Mouse (Mus musculus) heart, postnatal 0 days (tissue): ENCODE measurements around the gene Inpp4a. TPM values are rescaled to one million over a fixed set of nuclear protein-coding genes. Genes with fewer than 3 reads are reported as not detected.

ENCODE experiments used
- ATAC-seq: fragments of 200-750 bp; cut with Nextera tagmentation; 2 replicates; pipeline ENCODE4 v1.8.0; 2017; ENCODE audit warnings: low read depth, moderate number of reproducible peaks, moderate library complexity; ENCODE audit not compliant: insufficient read depth
- DNase-seq: peaks from one replicate; pipeline ENCODE4 v3.0.0-alpha.2; 2016; ENCODE audit warnings: low spot score
- H3K27ac ChIP-seq: fragments of 300-500 bp; sonication (generic); 2 replicates; pipeline ENCODE4 v1.5.1; 2014; ENCODE audit warnings: low read depth, mild to moderate bottlenecking
- H3K27me3 ChIP-seq: fragments of 300-500 bp; sonication (generic); 2 replicates; pipeline ENCODE4 v1.6.1; 2014; ENCODE audit warnings: low read length, mixed read lengths; ENCODE audit not compliant: control insufficient read depth, insufficient read depth
- H3K36me3 ChIP-seq: fragments of 300-500 bp; sonication (generic); replicated peaks from 2 replicates; pipeline ENCODE4 v1.6.1; 2014; ENCODE audit warnings: low read length, mixed read lengths; ENCODE audit not compliant: control insufficient read depth, insufficient read depth
- H3K4me1 ChIP-seq: fragments of 300-500 bp; sonication (generic); 2 replicates; pipeline ENCODE4 v1.6.1; 2014; ENCODE audit warnings: antibody characterized with exemption; ENCODE audit not compliant: control insufficient read depth, insufficient read depth
- H3K4me2 ChIP-seq: fragments of 300-500 bp; sonication (generic); 2 replicates; pipeline ENCODE4 v1.6.1; 2014; ENCODE audit warnings: low read depth, mild to moderate bottlenecking, low read length, moderate library complexity
- H3K4me3 ChIP-seq: fragments of 300-500 bp; sonication (generic); 2 replicates; pipeline ENCODE4 v1.5.1; 2014; ENCODE audit warnings: low read depth, low read length
- H3K9ac ChIP-seq: fragments of 300-500 bp; sonication (generic); replicated peaks from 2 replicates; pipeline ENCODE4 v1.6.1; 2014; ENCODE audit warnings: low read depth, low read length, mixed read lengths
- H3K9me3 ChIP-seq: fragments of 300-500 bp; sonication (generic); replicated peaks from 2 replicates; pipeline ENCODE4 v1.6.1; 2016; ENCODE audit warnings: low read length; ENCODE audit not compliant: control insufficient read depth
- CTCF ChIP-seq: IDR thresholded peaks from 2 replicates; pipeline ENCODE4 v1.5.1; 2016; ENCODE audit warnings: antibody characterized with exemption, control low read depth, low read depth
- EP300 ChIP-seq: IDR thresholded peaks from 2 replicates; pipeline ENCODE4 v1.6.1; 2016; ENCODE audit warnings: antibody characterized with exemption, low read depth
- WGBS: fragments of 180-500 bp; shearing (Covaris S2); extraction: QIAGEN DNeasy Blood & Tissue Kit; methylation state at CpG from one replicate; pipeline ENCODE4 v1.1.7; 2014; 5-methylcytosine and 5-hydroxymethylcytosine counted together
- polyA plus RNA-seq: library from polyadenylated mRNA; unstranded; fragments of >200 nt; fragmentation: Nextera tagmentation; extraction: Ambion mirVana; gene quantifications from 2 replicates; pipeline ENCODE4 v1.2.1, GENCODE M21; 2015
- total RNA-seq: library from RNA; depleted of rRNA; stranded (reverse); fragments of >200 nt; gene quantifications from 2 replicates; pipeline ENCODE4 v1.2.3, GENCODE M21; 2014; ENCODE audit warnings: low replicate concordance

Inpp4a gene
- total and polyA plus RNA-seq, 2 experiments from 2014 or later = 8.8 to 9.5 TPM

DNA sequence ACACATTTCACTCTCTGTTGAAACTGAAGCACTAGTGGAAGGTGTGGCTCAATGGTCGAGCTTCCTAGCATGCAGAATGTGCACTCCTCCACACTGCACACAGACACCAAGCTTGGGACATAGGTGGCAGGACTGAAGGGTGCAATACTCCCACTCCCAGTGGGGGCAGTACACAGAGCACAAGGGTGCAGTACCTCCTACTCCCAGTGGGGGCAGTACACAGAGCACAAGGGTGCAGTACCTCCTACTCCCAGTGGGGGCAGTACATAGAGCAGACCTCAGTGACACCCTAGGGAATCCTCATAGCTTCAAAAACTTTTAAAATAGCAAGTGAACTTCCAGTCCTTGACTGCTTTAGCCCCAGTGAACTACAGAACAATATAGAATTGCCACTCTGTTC is 119.8 kb downstream of the Inpp4a start:
- Histone ChIP-seq H3K4me2 (no peak overlapping the region), H3K9ac (no peak overlapping the region), H3K9me3 (peaks cover 3% of the 10 kb centered on the region; the same call in 1 of the 2 replicates), H3K36me3 (peaks cover 46% of the 10 kb centered on the region), H3K4me1 (no peaks in the 10 kb centered on the region), H3K4me3 (no peak overlapping the region), H3K27me3 (no peaks in the 10 kb centered on the region), H3K27ac (no peak overlapping the region)
- peak; percentile 98 for TF ChIP-seq CTCF
- TF ChIP-seq EP300 = no peak
- ATAC-seq (peak; percentile 74; the same call in 1 of the 2 replicates), DNase-seq (peak; percentile 38)
- WGBS = 97% methylated on average over 1 of the region's 1 CpGs

DNA sequence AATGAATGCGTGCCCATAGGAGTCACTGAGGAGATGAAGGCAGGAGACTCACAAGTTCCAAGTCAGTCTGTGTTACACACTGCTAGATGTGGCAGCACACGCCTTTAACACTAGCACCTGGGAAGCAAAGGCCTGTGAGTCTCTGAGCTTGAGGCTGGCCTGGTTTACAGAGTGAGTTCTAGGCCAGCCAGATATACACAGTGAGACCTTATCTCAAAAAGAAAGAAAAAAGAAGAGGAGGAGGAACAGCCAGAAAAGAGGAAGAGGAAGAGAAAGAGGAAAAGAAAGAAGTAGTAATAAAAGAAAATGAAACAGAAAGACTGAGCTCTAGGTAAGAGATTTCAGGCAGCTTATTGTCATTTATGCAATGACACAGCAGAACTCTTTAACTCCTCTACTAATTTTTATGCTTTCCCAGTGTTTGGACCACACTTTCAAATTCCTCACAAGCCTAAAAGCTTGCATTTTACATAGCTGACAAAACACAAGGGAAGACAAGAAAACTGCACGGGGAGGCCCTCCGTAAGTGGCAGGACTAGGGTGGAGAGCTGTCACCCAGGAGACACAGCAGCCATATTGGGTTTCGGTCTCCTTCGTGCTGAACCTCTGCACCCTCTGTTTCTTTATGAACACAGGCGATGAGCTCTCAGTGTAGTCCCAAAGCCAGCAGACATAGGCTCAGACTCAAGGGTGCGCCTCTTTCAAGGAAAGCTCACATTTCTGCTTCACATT is 127.6 kb downstream of the Inpp4a start:
- H3K9ac ChIP-seq = no peak overlapping the region
- H3K4me2 ChIP-seq = no peak overlapping the region
- no peak overlapping the region for H3K4me3 ChIP-seq
- DNase-seq (no peak), ATAC-seq (no peak)
- peaks cover 15% of the 10 kb centered on the region for H3K4me1 ChIP-seq
- no peaks in the 10 kb centered on the region for H3K27me3 ChIP-seq
- H3K27ac ChIP-seq = no peak overlapping the region
- H3K9me3 ChIP-seq = peaks cover 3% of the 10 kb centered on the region; the same call in 1 of the 2 replicates
- peaks cover 45% of the 10 kb centered on the region for H3K36me3 ChIP-seq
- 96% methylated on average over 8 of the region's 8 CpGs for WGBS
- no peak for TF ChIP-seq EP300
- no peak for TF ChIP-seq CTCF

- Histone ChIP-seq H3K4me1 (peaks cover 15% of the 10 kb centered on the region), H3K27me3 (no peaks in the 10 kb centered on the region), H3K4me3 (peak overlapping the region; percentile 93), H3K36me3 (peaks cover 57% of the 10 kb centered on the region), H3K9me3 (no peaks in the 10 kb centered on the region; the same call in 1 of the 2 replicates), H3K27ac (peak overlapping the region; percentile 82), H3K9ac (no peak overlapping the region; the same call in 1 of the 2 replicates), H3K4me2 (peak overlapping the region; percentile 86)
- DNase-seq (no peak), ATAC-seq (no peak)
- 24% methylated on average over 2 of the region's 2 CpGs for WGBS
- no peak for TF ChIP-seq EP300
- TF ChIP-seq CTCF = no peak
Measured at GRCm38 (mm10) chr1:37428911-37429310, 129.2 kb downstream of the Inpp4a start.

GRCm38 (mm10) chr1:37429366-37430296 is 130.0 kb downstream of the Inpp4a start, which contains the start of the genes Coa5 and Unc50:
Gene Coa5 (minus strand): TSS chr1:37430103.
Gene Unc50 (plus strand): TSS chr1:37430139.
- Histone ChIP-seq H3K4me1 (peaks cover 15% of the 10 kb centered on the region), H3K36me3 (peaks cover 55% of the 10 kb centered on the region), H3K9ac (peak within 1 kb of the TSS; percentile 91), H3K4me3 (peak within 1 kb of the TSS; percentile 93), H3K9me3 (no peaks in the 10 kb centered on the region), H3K4me2 (peak within 1 kb of the TSS; percentile 86), H3K27ac (peak within 1 kb of the TSS; percentile 87), H3K27me3 (no peaks in the 10 kb centered on the region)
- DNase-seq (peak; percentile 97), ATAC-seq (peak; percentile 98)
- WGBS = under 1% methylated on average over 57 of the region's 57 CpGs
- peak; percentile 70; the same call in 1 of the 2 replicates for TF ChIP-seq EP300
- no peak for TF ChIP-seq CTCF

GRCm38 (mm10) chr1:37430297-37430840 is 130.7 kb downstream of the Inpp4a start:
- TF ChIP-seq EP300 (no peak), CTCF (no peak)

More at GRCm38 (mm10) chr1:37430297-37430840, 130.7 kb downstream of the Inpp4a start:
- ATAC-seq = peak; percentile 25
- peak overlapping the region; percentile 93 for H3K4me3 ChIP-seq
- peaks cover 57% of the 10 kb centered on the region for H3K36me3 ChIP-seq
- 2% methylated on average over 40 of the region's 40 CpGs for WGBS
- H3K27ac ChIP-seq = peak overlapping the region; percentile 87
- DNase-seq = no peak
- no peaks in the 10 kb centered on the region for H3K27me3 ChIP-seq
- H3K9ac ChIP-seq = peak overlapping the region; percentile 91
- H3K4me2 ChIP-seq = peak overlapping the region; percentile 86
- no peaks in the 10 kb centered on the region for H3K9me3 ChIP-seq
- H3K4me1 ChIP-seq = peaks cover 15% of the 10 kb centered on the region
